Mouse (Mus musculus): ENCODE results near the gene Bcam. TPM values are rescaled to one million over a fixed set of nuclear protein-coding genes. Genes with fewer than 3 reads are reported as not detected.

Bcam gene
- total and polyA plus RNA-seq, 3 experiments, result 2.6 to 8.1 TPM; not detected in 1

GRCm38 (mm10) chr7:19802995-19803394, 32.2 kb upstream of the Bcam start:
- Histone ChIP-seq H3K27ac (ENCODE audit: control insufficient read depth, low read depth, low read length) (no peak overlapping the region), H3K36me3 (ENCODE audit: control insufficient read depth in 1 of 2, insufficient read depth in 2 of 2, low read length in 2 of 2) (peaks cover 0 to 2% of the 10 kb centered on the region in 2 experiments; a peak in 1 of 4 replicates), H3K4me1 (ENCODE audit: control insufficient read depth in 1 of 2, insufficient read depth in 2 of 2, low read length in 2 of 2) (no peaks in the 10 kb centered on the region; a peak in 1 of 4 replicates), H3K9me3 (replicated peaks; ENCODE audit: insufficient read depth, low read length) (no peaks in the 10 kb centered on the region), H3K9ac (ENCODE audit: control insufficient read depth, low read depth, low read length, poor library complexity, severe bottlenecking) (no peak overlapping the region), H3K27me3 (ENCODE audit: control insufficient read depth in 1 of 2, insufficient read depth in 2 of 2, low read length in 2 of 2) (no peaks in the 10 kb centered on the region), H3K4me3 (ENCODE audit: control insufficient read depth in 1 of 2, insufficient read depth in 1 of 2, low read depth in 2 of 2, low read length in 2 of 2) (no peak overlapping the region), H3K79me2 (ENCODE audit: control insufficient read depth, insufficient read depth, low read length, poor library complexity) (no peaks in the 10 kb centered on the region)
- TF ChIP-seq HCFC1 (IDR thresholded peaks at IDR 0.05; ENCODE audit: low read depth, low read length), result no peak
- TF ChIP-seq ZC3H11A (IDR thresholded peaks at IDR 0.05; ENCODE audit: low read depth, low read length), result peak; percentile 95
- no peak for TF ChIP-seq JUND (IDR thresholded peaks at IDR 0.05; ENCODE audit: low read depth, low read length)
- TF ChIP-seq RAD21 (IDR thresholded peaks at IDR 0.05; ENCODE audit: low read depth, low read length), result peak; percentile 92
- TF ChIP-seq SMC3 (IDR thresholded peaks at IDR 0.05; ENCODE audit: low read depth, low read length), result peak; percentile 95
- TF ChIP-seq CTCF (IDR thresholded peaks at IDR 0.05 in 2 of 3, conservative IDR thresholded peaks at IDR 0.05 in 1 of 3; ENCODE audit: control insufficient read depth in 1 of 3, insufficient read depth in 1 of 3, low read depth in 2 of 3, low read length in 3 of 3, poor library complexity in 1 of 3, severe bottlenecking in 1 of 3), result peak; percentile 84 to 89 (median 84)
- peak; percentile 59 for DNase-seq (ENCODE audit: low read depth, low spot score)

- Histone ChIP-seq H3K36me3 (ENCODE audit: control insufficient read depth in 1 of 2, insufficient read depth in 2 of 2, low read length in 2 of 2) (peaks cover 0 to 2% of the 10 kb centered on the region in 2 experiments; a peak in 1 of 4 replicates), H3K9ac (ENCODE audit: control insufficient read depth, low read depth, low read length, poor library complexity, severe bottlenecking) (no peak overlapping the region), H3K79me2 (ENCODE audit: control insufficient read depth, insufficient read depth, low read length, poor library complexity) (no peaks in the 10 kb centered on the region), H3K27me3 (ENCODE audit: control insufficient read depth in 1 of 2, insufficient read depth in 2 of 2, low read length in 2 of 2) (no peaks in the 10 kb centered on the region), H3K27ac (ENCODE audit: control insufficient read depth, low read depth, low read length) (no peak overlapping the region), H3K4me3 (ENCODE audit: control insufficient read depth in 1 of 2, insufficient read depth in 1 of 2, low read depth in 2 of 2, low read length in 2 of 2) (no peak overlapping the region), H3K4me1 (ENCODE audit: control insufficient read depth in 1 of 2, insufficient read depth in 2 of 2, low read length in 2 of 2) (no peaks in the 10 kb centered on the region; a peak in 2 of 4 replicates), H3K9me3 (replicated peaks; ENCODE audit: insufficient read depth, low read length) (no peaks in the 10 kb centered on the region)
- no peak for TF ChIP-seq GABPA (IDR thresholded peaks at IDR 0.05; ENCODE audit: low read depth, low read length)
- no peak for TF ChIP-seq HCFC1 (IDR thresholded peaks at IDR 0.05; ENCODE audit: low read depth, low read length)
- peak; percentile 26 for TF ChIP-seq GATA1 (IDR thresholded peaks at IDR 0.05; ENCODE audit: low read depth, low read length)
- TF ChIP-seq TCF12 (IDR thresholded peaks at IDR 0.05; ENCODE audit: low read depth, low read length), result no peak
- TF ChIP-seq SMC3 (IDR thresholded peaks at IDR 0.05; ENCODE audit: low read depth, low read length), result peak; percentile 84
- no peak for TF ChIP-seq ZKSCAN1 (IDR thresholded peaks at IDR 0.05; ENCODE audit: low read depth, low read length)
- TF ChIP-seq POLR2AphosphoS5 (IDR thresholded peaks at IDR 0.05; ENCODE audit: borderline replicate concordance, low read depth, low read length), result no peak
- no peak for TF ChIP-seq RCOR1 (IDR thresholded peaks at IDR 0.05; ENCODE audit: low read depth, low read length)
- peak; percentile 33; the same call in 1 of the 2 replicates for TF ChIP-seq SIN3A (IDR thresholded peaks at IDR 0.05; ENCODE audit: low read length)
- no peak for TF ChIP-seq E2F4 (IDR thresholded peaks at IDR 0.05; ENCODE audit: borderline replicate concordance, low read depth, low read length)
- TF ChIP-seq ZMIZ1 (IDR thresholded peaks at IDR 0.05; ENCODE audit: low read depth, low read length), result no peak
- TF ChIP-seq CHD1 (IDR thresholded peaks at IDR 0.05; ENCODE audit: low read depth, low read length), result no peak
- TF ChIP-seq TBP (IDR thresholded peaks at IDR 0.05; ENCODE audit: low read depth, low read length), result no peak
- no peak for TF ChIP-seq NELFE (IDR thresholded peaks at IDR 0.05; ENCODE audit: low read depth, low read length)
- no peak for TF ChIP-seq EP300 (IDR thresholded peaks at IDR 0.05; ENCODE audit: low read depth in 1 of 2, low read length in 2 of 2)
- no peak for TF ChIP-seq MAZ (IDR thresholded peaks at IDR 0.05; ENCODE audit: low read depth, low read length)
- TF ChIP-seq USF1 (IDR thresholded peaks at IDR 0.05; ENCODE audit: low read depth, low read length), result no peak
- peak; percentile 86 for TF ChIP-seq ZC3H11A (IDR thresholded peaks at IDR 0.05; ENCODE audit: low read depth, low read length)
- TF ChIP-seq CTCF (IDR thresholded peaks at IDR 0.05 in 2 of 3, conservative IDR thresholded peaks at IDR 0.05 in 1 of 3; ENCODE audit: control insufficient read depth in 1 of 3, insufficient read depth in 1 of 3, low read depth in 2 of 3, low read length in 3 of 3, poor library complexity in 1 of 3, severe bottlenecking in 1 of 3), result peak; percentile 74 to 90 (median 85)
- peak; percentile 82 for TF ChIP-seq RAD21 (IDR thresholded peaks at IDR 0.05; ENCODE audit: low read depth, low read length)
- TF ChIP-seq MAX (IDR thresholded peaks at IDR 0.05; ENCODE audit: low read length), result no peak
- no peak for TF ChIP-seq POLR2A (IDR thresholded peaks at IDR 0.05; ENCODE audit: control insufficient read depth in 1 of 2, insufficient read depth in 1 of 2, low read depth in 1 of 2, low read length in 2 of 2, poor library complexity in 1 of 2)
- TF ChIP-seq MEF2A (IDR thresholded peaks at IDR 0.05; ENCODE audit: extremely low read depth, insufficient replicate concordance, low read depth, low read length, poor library complexity, severe bottlenecking), result no peak
- no peak for TF ChIP-seq ELF1 (IDR thresholded peaks at IDR 0.05; ENCODE audit: low read depth, low read length)
- TF ChIP-seq MYB (IDR thresholded peaks at IDR 0.05; ENCODE audit: low read depth, low read length), result no peak
- peak; percentile 81 for DNase-seq (ENCODE audit: low read depth, low spot score)
Measured at GRCm38 (mm10) chr7:19800764-19801163, 29.9 kb upstream of the Bcam start.
